Mouse (Mus musculus) thymus, postnatal 0 days (tissue): Measurements from ENCODE around the gene Emilin1. TPM values are rescaled to one million over a fixed set of nuclear protein-coding genes. Genes with fewer than 3 reads are reported as not detected.

Experiments
- DNase-seq: peaks from one replicate; pipeline ENCODE4 v3.0.0-alpha.2; 2015; ENCODE audit warnings: low spot score
- polyA plus RNA-seq: library from polyadenylated mRNA; unstranded; fragments of >200 nt; fragmentation: Nextera tagmentation; extraction: Ambion mirVana; gene quantifications from 2 replicates; pipeline ENCODE4 v1.2.1, GENCODE M21; 2015

Gene Emilin1
- polyA plus RNA-seq, 1 experiment from 2014 or later: 47.0 TPM

GRCm38 (mm10) chr5:30959198-30959854 lies 46.1 kb downstream of the Emilin1 start:
- DNase-seq: no peak

- peak; percentile 99 for DNase-seq
Measured at GRCm38 (mm10) chr5:30959966-30960501, 46.8 kb downstream of the Emilin1 start, which contains the start of gene Preb. Gene Preb, minus strand, starts transcription at chr5:30960361.

- DNase-seq: no peak
Measured at GRCm38 (mm10) chr5:30960814-30961213, 47.6 kb downstream of the Emilin1 start.

- DNase-seq: peak; percentile 66
Measured at GRCm38 (mm10) chr5:30961545-30962505, 48.6 kb downstream of the Emilin1 start.

- no peak for DNase-seq
Measured at GRCm38 (mm10) chr5:30963916-30964315, 50.7 kb downstream of the Emilin1 start.

GRCm38 (mm10) chr5:30966189-30966588 lies 53.0 kb downstream of the Emilin1 start:
- DNase-seq: no peak

- no peak for DNase-seq
Measured at GRCm38 (mm10) chr5:30968416-30968815, 55.2 kb downstream of the Emilin1 start, which contains the start of gene Tcf23. Gene Tcf23, plus strand, starts transcription at chr5:30968662.

- DNase-seq: no peak
Measured at GRCm38 (mm10) chr5:30969440-30969839, 56.2 kb downstream of the Emilin1 start.

Other genes with a start within 250 kb of the Emilin1 start
- gene Cenpa, start 246.6 kb upstream of the Emilin1 start, polyA plus RNA-seq: 339 and 404 TPM in 2 replicates
- 0.13 and 0.23 TPM in 2 replicates for gene Dpysl5, start 201.8 kb upstream of the Emilin1 start, polyA plus RNA-seq
- 3.4 and 3.8 TPM in 2 replicates for gene Mapre3, start 98.8 kb upstream of the Emilin1 start, polyA plus RNA-seq
- gene Tmem214, start 45.4 kb upstream of the Emilin1 start, polyA plus RNA-seq: 41.7 TPM in 2 replicates
- gene Agbl5, start 24.7 kb upstream of the Emilin1 start, polyA plus RNA-seq: 13.3 and 15.9 TPM in 2 replicates
- gene Ost4, start 5.6 kb upstream of the Emilin1 start, polyA plus RNA-seq: 396 and 461 TPM in 2 replicates
- 31.7 and 32.5 TPM in 2 replicates for gene Khk, start 8.0 kb downstream of the Emilin1 start, polyA plus RNA-seq
- 0.70 and 0.71 TPM in 2 replicates for gene Cgref1, start 32.2 kb downstream of the Emilin1 start, polyA plus RNA-seq
- gene Preb, start 47.0 kb downstream of the Emilin1 start, polyA plus RNA-seq: 141 and 156 TPM in 2 replicates
- 0.03 and 0.04 TPM in 2 replicates for gene Tcf23, start 55.3 kb downstream of the Emilin1 start, polyA plus RNA-seq
- gene Atraid, start 134.9 kb downstream of the Emilin1 start, polyA plus RNA-seq: 123 and 132 TPM in 2 replicates
- 7.0 and 8.7 TPM in 2 replicates for gene Slc5a6, start 135.5 kb downstream of the Emilin1 start, polyA plus RNA-seq
- gene Cad, start 141.4 kb downstream of the Emilin1 start, polyA plus RNA-seq: 15.3 and 16.8 TPM in 2 replicates
- not detected in 2 replicates for gene Dnajc5g, start 192.9 kb downstream of the Emilin1 start, polyA plus RNA-seq
- 0.07 and 0.30 TPM in 2 replicates for gene Slc30a3, start 194.8 kb downstream of the Emilin1 start, polyA plus RNA-seq
- gene Trim54, start 203.3 kb downstream of the Emilin1 start, polyA plus RNA-seq: 0.14 and 0.16 TPM in 2 replicates
- gene Ucn, start 225.4 kb downstream of the Emilin1 start, polyA plus RNA-seq: not detected in 2 replicates
- gene Mpv17, start 240.8 kb downstream of the Emilin1 start, polyA plus RNA-seq: 17.1 and 21.9 TPM in 2 replicates